Mouse (Mus musculus) liver, embryonic 14.5 days (tissue): ENCODE measurements around the gene Vmn1r86. TPM values are rescaled to one million over a fixed set of nuclear protein-coding genes. Genes with fewer than 3 reads are reported as not detected.
"Not testable (repeated sequence)": the region's sequence is repeated elsewhere in the genome, so short reads cannot be mapped to it uniquely, and the experiment has no call there.

Experiments used
- ATAC-seq: fragments of 200-750 bp; cut with Nextera tagmentation; 2 replicates; pipeline ENCODE4 v1.8.0; 2017; ENCODE audit warnings: moderate number of reproducible peaks, mild to moderate bottlenecking, moderate library complexity; ENCODE audit not compliant: insufficient read depth
- DNase-seq, 3 experiments: peaks; one replicate each; pipeline ENCODE4 v3.0.0-alpha.2; 2012 to 2013; ENCODE audit warnings: low read depth in 3 of 3, low spot score in 3 of 3
- H3K27ac ChIP-seq: fragments of 300-500 bp; sonication (generic); 2 replicates; pipeline ENCODE4 v1.5.1; 2014; ENCODE audit warnings: moderate library complexity, mild to moderate bottlenecking, control low read depth, inconsistent platforms
- H3K27me3 ChIP-seq: fragments of 300-500 bp; sonication (generic); 2 replicates; pipeline ENCODE4 v1.6.1; 2014; ENCODE audit warnings: mild to moderate bottlenecking, low read length, moderate library complexity; ENCODE audit not compliant: control insufficient read depth, insufficient read depth
- H3K36me3 ChIP-seq: fragments of 300-500 bp; sonication (generic); replicated peaks from 2 replicates; pipeline ENCODE4 v1.6.1; 2014; ENCODE audit warnings: low read depth; ENCODE audit not compliant: control insufficient read depth, insufficient read depth
- H3K4me1 ChIP-seq, 2 experiments: fragments of 200-500 bp in 1 of 2; fragments of 300-500 bp in 1 of 2; sonication (generic) in 1 of 2; replicated peaks; 2 replicates each; pipeline ENCODE4 v1.6.1; 2012 to 2014; ENCODE audit warnings: antibody characterized with exemption in 1 of 2, inconsistent platforms in 1 of 2, low read length in 1 of 2; ENCODE audit not compliant: control insufficient read depth in 2 of 2, insufficient read depth in 2 of 2
- H3K4me2 ChIP-seq: fragments of 300-500 bp; sonication (generic); 2 replicates; pipeline ENCODE4 v1.6.1; 2014; ENCODE audit warnings: low read depth, mild to moderate bottlenecking, control low read depth, moderate library complexity
- H3K4me3 ChIP-seq, 2 experiments: fragments of 200-500 bp in 1 of 2; fragments of 300-500 bp in 1 of 2; sonication (generic) in 1 of 2; 2 replicates each; pipeline ENCODE4 v1.5.1; 2012 to 2014; ENCODE audit warnings: low read depth in 2 of 2, low read length in 2 of 2, mild to moderate bottlenecking in 2 of 2, control low read depth in 1 of 2, inconsistent platforms in 1 of 2, moderate library complexity in 1 of 2; ENCODE audit not compliant: insufficient read depth in 1 of 2
- H3K9ac ChIP-seq: fragments of 300-500 bp; sonication (generic); replicated peaks from 2 replicates; pipeline ENCODE4 v1.6.1; 2014; ENCODE audit warnings: mild to moderate bottlenecking, control low read depth, moderate library complexity
- H3K9me3 ChIP-seq: fragments of 300-500 bp; sonication (generic); 2 replicates; pipeline ENCODE4 v1.6.1; 2016; ENCODE audit warnings: low read length, mixed read lengths; ENCODE audit not compliant: control insufficient read depth
- CTCF ChIP-seq: IDR thresholded peaks from 2 replicates; pipeline ENCODE4 v1.5.1; 2016; ENCODE audit warnings: antibody characterized with exemption, low read depth, control low read depth
- EP300 ChIP-seq: IDR thresholded peaks from 2 replicates; pipeline ENCODE4 v1.6.1; 2016; ENCODE audit warnings: antibody characterized with exemption, low read depth
- WGBS: fragments of 180-500 bp; shearing (Covaris S2); extraction: QIAGEN DNeasy Blood & Tissue Kit; methylation state at CpG from one replicate; pipeline ENCODE4 v1.1.7; 2014; ENCODE audit not compliant: insufficient replicate concordance; 5-methylcytosine and 5-hydroxymethylcytosine counted together
- polyA plus RNA-seq, 2 experiments: library from polyadenylated mRNA; depleted of rRNA in 1 of 2; stranded (reverse) in 1 of 2; unstranded in 1 of 2; fragments of >200 nt; fragmentation: Nextera tagmentation in 1 of 2; extraction: Ambion mirVana in 1 of 2; gene quantifications; 2 replicates each; pipeline versions ENCODE4 v1.2.1 to v1.2.3; 2012 to 2014

The Vmn1r86 gene
- polyA plus RNA-seq (2012; rRNA removed): not detected in 2 replicates
- not detected in 2 replicates for polyA plus RNA-seq (2014; fragmentation: Nextera tagmentation; extraction: Ambion mirVana)

DNA sequence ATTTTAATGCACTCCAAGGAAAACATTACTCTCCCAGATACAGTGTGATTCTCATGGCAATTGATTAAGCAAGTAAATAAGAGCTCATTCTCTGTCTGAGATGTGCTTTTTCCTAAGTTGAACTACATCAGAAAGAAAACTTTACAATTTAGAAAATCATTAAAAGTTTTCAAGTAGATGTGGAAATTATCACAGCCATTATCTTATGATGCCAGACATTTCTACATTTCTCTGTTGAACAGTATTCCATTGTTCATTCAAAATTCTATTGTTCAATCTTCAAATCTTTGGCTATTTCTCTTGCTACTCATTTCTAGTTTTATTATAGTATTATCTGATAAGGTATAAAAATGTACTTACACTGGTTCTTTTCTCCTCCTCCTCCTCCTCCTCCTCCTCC, at the start of gene Vmn1r86:
Gene Vmn1r86 (minus strand): TSS at position 101 of the 400 bp plus-strand sequence.
- no peak within 1 kb of the TSS for H3K9ac ChIP-seq
- no peak within 1 kb of the TSS for H3K4me2 ChIP-seq
- no peaks in the 10 kb centered on the region for H3K27me3 ChIP-seq
- H3K27ac ChIP-seq: no peak within 1 kb of the TSS
- no peaks in the 10 kb centered on the region for H3K36me3 ChIP-seq
- no peak for TF ChIP-seq CTCF
- no peaks in the 10 kb centered on the region for H3K4me1 ChIP-seq
- no peaks in the 10 kb centered on the region for H3K9me3 ChIP-seq
- ATAC-seq (no peak), DNase-seq (no peak)
- no peak within 1 kb of the TSS for H3K4me3 ChIP-seq

GRCm38 (mm10) chr7:13159268-13159667, 39.6 kb upstream of the Vmn1r86 start, which contains the start of gene Vmn1r88:
Gene Vmn1r88, plus strand, starts transcription at chr7:13159568.
- Histone ChIP-seq H3K9ac (no peak within 1 kb of the TSS), H3K4me2 (no peak within 1 kb of the TSS), H3K27me3 (no peaks in the 10 kb centered on the region), H3K4me3 (no peak within 1 kb of the TSS), H3K27ac (no peak within 1 kb of the TSS), H3K9me3 (no peaks in the 10 kb centered on the region), H3K36me3 (no peaks in the 10 kb centered on the region), H3K4me1 (no peaks in the 10 kb centered on the region)
- no peak for TF ChIP-seq EP300
- no peak for TF ChIP-seq CTCF
- DNase-seq (no peak), ATAC-seq (no peak)

DNA sequence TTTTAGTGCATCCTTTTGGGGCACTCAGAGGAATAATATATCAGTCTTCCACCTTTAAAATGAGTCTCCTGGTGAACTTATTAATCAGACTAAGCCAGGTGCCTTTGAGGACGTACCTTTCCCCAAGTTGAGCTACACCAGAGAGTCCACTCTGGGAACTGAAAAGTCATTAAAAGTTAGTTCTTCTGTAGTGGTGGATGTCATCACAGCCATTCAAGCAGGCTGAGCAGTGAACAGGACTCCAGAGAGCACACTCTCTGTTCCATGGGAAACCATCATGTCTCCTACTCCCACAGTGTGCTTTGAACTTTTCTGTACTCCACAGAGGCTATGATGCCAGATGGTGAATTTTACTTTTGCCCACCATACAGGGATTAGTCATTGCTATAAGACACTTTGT, 20.3 kb upstream of the Vmn1r86 start, which contains the start of gene Vmn1r87:
Gene Vmn1r87 (minus strand): TSS at position 101 of the 400 bp plus-strand sequence.
- Histone ChIP-seq H3K27me3 (no peaks in the 10 kb centered on the region), H3K4me1 (no peaks in the 10 kb centered on the region), H3K27ac (no peak within 1 kb of the TSS), H3K9me3 (no peaks in the 10 kb centered on the region), H3K36me3 (no peaks in the 10 kb centered on the region), H3K9ac (no peak within 1 kb of the TSS), H3K4me2 (no peak within 1 kb of the TSS), H3K4me3 (no peak within 1 kb of the TSS)
- TF ChIP-seq EP300 (no peak), CTCF (no peak)
- ATAC-seq: no peak
- DNase-seq: no peak
- WGBS: 52% methylated on average over 1 of the region's 1 CpGs

- Histone ChIP-seq H3K27ac (no peak overlapping the region), H3K4me1 (no peaks in the 10 kb centered on the region), H3K9ac (no peak overlapping the region), H3K4me2 (no peak overlapping the region), H3K4me3 (no peak overlapping the region), H3K27me3 (no peaks in the 10 kb centered on the region), H3K9me3 (no peaks in the 10 kb centered on the region), H3K36me3 (no peaks in the 10 kb centered on the region)
- ATAC-seq (no peak), DNase-seq (no peak)
- no peak for TF ChIP-seq EP300
- TF ChIP-seq CTCF: no peak
Observed at GRCm38 (mm10) chr7:13137340-13137739, 17.6 kb upstream of the Vmn1r86 start.

- TF ChIP-seq EP300 (no peak), CTCF (no peak)
- DNase-seq (no peak), ATAC-seq (no peak)
- WGBS: 60% methylated on average over 2 of the region's 2 CpGs
- no peak overlapping the region for H3K4me3 ChIP-seq
- no peak overlapping the region for H3K9ac ChIP-seq
- no peaks in the 10 kb centered on the region for H3K27me3 ChIP-seq
- no peaks in the 10 kb centered on the region for H3K9me3 ChIP-seq
- H3K4me1 ChIP-seq: no peaks in the 10 kb centered on the region
- no peak overlapping the region for H3K4me2 ChIP-seq
- no peak overlapping the region for H3K27ac ChIP-seq
- H3K36me3 ChIP-seq: no peaks in the 10 kb centered on the region
Observed at GRCm38 (mm10) chr7:13131856-13132255, 12.1 kb upstream of the Vmn1r86 start.

DNA sequence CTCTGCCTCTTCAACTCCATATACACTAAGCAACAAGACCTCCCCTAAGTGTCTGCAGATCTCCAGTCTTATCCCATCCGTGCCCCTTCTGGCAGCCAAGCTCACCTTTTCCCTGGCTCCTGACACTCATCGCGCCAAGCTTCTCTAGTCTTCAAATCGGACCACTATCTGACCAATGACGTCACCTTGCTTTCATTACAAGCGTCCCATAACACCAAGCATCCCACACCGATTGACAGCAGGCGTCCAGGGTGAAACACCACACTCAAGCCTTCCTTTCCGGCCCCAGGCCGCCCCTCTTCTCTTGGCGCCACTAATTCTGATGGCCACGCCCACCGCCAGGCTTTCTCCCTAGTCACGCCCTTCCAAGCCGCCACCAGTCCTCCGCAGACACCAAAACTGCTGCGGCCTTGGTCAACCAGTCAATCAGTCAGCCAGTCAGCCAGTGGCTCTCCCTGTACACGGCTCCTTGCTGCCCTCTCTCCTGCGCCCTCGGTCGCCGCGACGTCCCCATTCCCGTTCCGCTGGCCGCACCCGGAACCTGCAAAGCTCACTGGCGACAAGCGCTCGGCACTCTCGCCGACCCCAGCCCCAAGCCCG, 3.9 kb upstream of the Vmn1r86 start:
- 0% methylated on average over 12 of the region's 34 CpGs for WGBS

More for the DNA sequence above, 3.9 kb upstream of the Vmn1r86 start:
- H3K9me3 ChIP-seq, H3K36me3 ChIP-seq, H3K9ac ChIP-seq, DNase-seq, H3K27me3 ChIP-seq, H3K4me2 ChIP-seq, H3K4me1 ChIP-seq, H3K27ac ChIP-seq, H3K4me3 ChIP-seq: not testable (repeated sequence)
- ATAC-seq: peak; percentile 82; the same call in 1 of the 2 replicates
